Mouse (Mus musculus) cerebellum, postnatal 14 days (tissue): ENCODE data around the gene Mpnd.

Experiments used
- DNase-seq, 2 experiments: peaks; one replicate each; pipeline ENCODE4 v3.0.0; 2021; ENCODE audit warnings: mixed read lengths in 2 of 2

The Mpnd gene

GRCm38 (mm10) chr17:56005415-56006061, at the start of gene Mpnd, which contains the start of gene Stap2:
Mpnd (plus strand) TSS chr17:56005711.
Stap2 (minus strand) TSS chr17:56005584.
- DNase-seq: peak; percentile 51 to 52

GRCm38 (mm10) chr17:55956129-55956528, 49.4 kb upstream of the Mpnd start:
- peak; percentile 91 to 96 for DNase-seq

- DNase-seq: no peak
Observed at GRCm38 (mm10) chr17:55956591-55956990, 48.9 kb upstream of the Mpnd start.

GRCm38 (mm10) chr17:55957168-55957567, 48.3 kb upstream of the Mpnd start:
- peak; percentile 86 to 91 for DNase-seq

GRCm38 (mm10) chr17:55957726-55958583, 47.6 kb upstream of the Mpnd start:
- peak in 1 of 2 experiments; percentile 32 for DNase-seq

GRCm38 (mm10) chr17:55958584-55958886, 47.0 kb upstream of the Mpnd start:
- DNase-seq: no peak

GRCm38 (mm10) chr17:55958918-55959728, 46.4 kb upstream of the Mpnd start, which contains the start of gene Yju2:
Yju2 (plus strand) TSS chr17:55959099.
- DNase-seq: peak; percentile 94 to 96

GRCm38 (mm10) chr17:55959946-55960740, 45.4 kb upstream of the Mpnd start:
- peak in 1 of 2 experiments; percentile 17 for DNase-seq

- peak in 1 of 2 experiments; percentile 17 for DNase-seq
Observed at GRCm38 (mm10) chr17:55960791-55961190, 44.7 kb upstream of the Mpnd start.

- no peak for DNase-seq
Observed at GRCm38 (mm10) chr17:55961631-55962030, 43.9 kb upstream of the Mpnd start.

- DNase-seq: peak in 1 of 2 experiments; percentile 11
Observed at GRCm38 (mm10) chr17:55963171-55963570, 42.3 kb upstream of the Mpnd start.

GRCm38 (mm10) chr17:55964496-55964895, 41.0 kb upstream of the Mpnd start:
- no peak for DNase-seq

- peak in 1 of 2 experiments; percentile 15 for DNase-seq
Observed at GRCm38 (mm10) chr17:55964996-55965395, 40.5 kb upstream of the Mpnd start.

GRCm38 (mm10) chr17:55967186-55967585, 38.3 kb upstream of the Mpnd start:
- DNase-seq: peak in 1 of 2 experiments; percentile 43

- DNase-seq: peak; percentile 49 to 64
Observed at GRCm38 (mm10) chr17:55968210-55968609, 37.3 kb upstream of the Mpnd start.

GRCm38 (mm10) chr17:55969560-55969959, 36.0 kb upstream of the Mpnd start:
- peak; percentile 61 to 80 for DNase-seq

GRCm38 (mm10) chr17:55969966-55970891, 35.3 kb upstream of the Mpnd start, which contains the start of gene Shd:
Shd (plus strand) TSS chr17:55970467.
- DNase-seq: peak; percentile 79 to 84

- peak; percentile 30 to 46 for DNase-seq
Observed at GRCm38 (mm10) chr17:55971453-55971852, 34.1 kb upstream of the Mpnd start.

GRCm38 (mm10) chr17:55976255-55976862, 29.2 kb upstream of the Mpnd start:
- DNase-seq: peak; percentile 91 to 94

GRCm38 (mm10) chr17:55977301-55977700, 28.2 kb upstream of the Mpnd start:
- DNase-seq: no peak
